Mouse (Mus musculus) E14TG2a.4 (cell line): ENCODE measurements around the gene Mrap2.
"Not testable (repeated sequence)": the region's sequence is repeated elsewhere in the genome, so short reads cannot be mapped to it uniquely, and the experiment has no call there.

ENCODE experiments used
- CTCF ChIP-seq: conservative IDR thresholded peaks from 2 replicates; pipeline ENCODE4 v1.5.1; 2014; ENCODE audit warnings: low read length
- NANOG ChIP-seq: IDR thresholded peaks from 2 replicates; pipeline ENCODE4 v1.6.1; 2014; ENCODE audit warnings: borderline replicate concordance, low read length, mixed read lengths

GRCm38 (mm10) chr9:87127046-87127445 is 17.1 kb upstream of the Mrap2 start:
- TF ChIP-seq CTCF, NANOG: not testable (repeated sequence)
